Mouse (Mus musculus) layer of hippocampus, adult 9-10 months (tissue): ENCODE results near the gene Spata5.
"Not testable (repeated sequence)": the region's sequence is repeated elsewhere in the genome, so short reads cannot be mapped to it uniquely, and the experiment has no call there.

ENCODE experiments used
- DNase-seq: peaks from one replicate; pipeline ENCODE4 v3.0.0; 2022; ENCODE audit warnings: low spot score

Gene Spata5

GRCm38 (mm10) chr3:37510055-37511032 lies 90.6 kb downstream of the Spata5 start:
- DNase-seq: no peak

GRCm38 (mm10) chr3:37515485-37515884 lies 95.8 kb downstream of the Spata5 start:
- no peak for DNase-seq

DNA sequence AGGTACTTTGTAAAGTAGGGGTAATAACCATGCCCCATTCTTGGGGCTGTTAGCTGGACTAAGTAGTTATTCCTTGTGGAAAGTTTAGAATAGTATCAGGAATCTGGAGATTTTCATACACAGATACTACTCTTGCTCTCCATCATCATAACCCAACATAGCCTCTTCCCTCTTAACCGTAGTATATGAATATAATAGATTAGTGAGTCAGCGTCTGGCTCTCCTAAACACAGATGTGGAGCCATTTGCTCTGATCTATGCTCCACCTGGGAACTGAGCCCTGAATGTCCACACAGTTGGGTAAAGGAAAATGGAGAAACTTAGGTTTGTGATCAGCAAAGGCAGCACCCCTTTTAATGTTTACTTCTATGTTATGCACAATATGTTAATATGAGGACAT lies 96.7 kb downstream of the Spata5 start:
- DNase-seq: no peak

DNA sequence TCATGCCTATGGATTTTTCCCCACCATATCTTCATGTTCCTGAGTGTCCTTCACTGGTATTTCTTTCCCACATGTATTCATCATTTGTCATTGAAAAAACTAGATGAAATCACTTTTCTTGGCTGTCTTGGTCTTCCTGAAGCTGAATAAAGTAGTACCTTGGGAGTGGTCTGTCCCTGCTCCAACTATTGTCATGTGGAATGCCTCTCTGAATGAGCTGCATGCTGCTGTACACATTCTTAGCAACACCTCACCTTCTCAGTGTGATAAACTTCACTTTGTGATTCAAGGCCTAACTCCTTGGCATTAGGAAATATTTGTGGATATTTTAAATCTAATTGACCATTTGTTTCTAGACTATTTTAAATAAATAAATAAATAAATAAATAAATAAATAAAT lies 98.9 kb downstream of the Spata5 start:
- no peak for DNase-seq

DNA sequence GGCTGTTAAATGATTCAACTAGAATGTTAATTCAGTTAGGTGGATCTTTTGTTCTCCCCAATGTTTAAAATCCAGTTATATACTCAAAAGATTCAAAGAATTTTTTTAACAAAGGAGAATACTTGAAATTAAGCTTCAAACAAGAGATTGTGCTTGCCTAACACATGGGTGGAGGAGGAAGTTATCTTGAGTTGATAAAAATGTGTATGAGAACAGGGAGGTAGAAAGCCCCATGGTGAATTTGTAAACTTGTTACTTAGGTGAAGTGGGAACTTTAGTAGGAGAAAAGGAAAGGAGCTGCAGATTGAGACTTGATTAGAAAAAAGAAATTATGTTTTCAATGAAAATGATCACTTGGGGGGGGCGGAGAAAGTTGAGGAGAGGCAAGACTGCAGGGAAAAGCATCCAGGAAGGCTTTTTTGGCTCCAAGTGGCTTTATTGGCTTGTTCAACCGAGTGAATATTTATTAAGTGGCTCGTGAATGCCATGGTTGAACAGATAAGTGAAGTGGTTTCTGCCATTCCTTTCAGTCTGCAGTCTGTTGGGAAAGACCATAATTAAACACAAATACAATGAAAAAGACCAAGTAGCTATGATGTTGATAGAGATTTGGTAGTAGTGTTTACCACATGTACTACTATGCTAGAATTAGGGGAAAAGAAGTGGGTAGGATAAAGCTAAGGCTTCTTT lies 100.8 kb downstream of the Spata5 start:
- no peak for DNase-seq

DNA sequence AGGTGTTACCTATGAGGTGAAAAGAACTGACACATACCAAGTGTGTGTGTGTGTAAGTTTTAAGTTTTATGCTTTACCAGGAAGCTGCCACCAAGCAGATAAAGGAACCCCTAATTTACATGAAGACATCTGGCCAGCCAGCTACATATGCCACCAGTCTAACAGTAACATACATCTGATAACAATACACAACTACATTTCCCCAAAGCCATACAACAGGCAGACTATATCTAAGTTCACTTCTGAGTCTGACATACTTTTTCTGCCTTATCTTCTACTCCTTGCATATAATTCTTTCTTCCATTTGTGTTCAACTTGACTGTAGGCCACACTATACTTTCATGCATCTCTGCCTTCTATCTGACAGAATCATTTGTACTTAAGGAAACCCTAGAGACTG lies 112.4 kb downstream of the Spata5 start:
- DNase-seq: no peak

GRCm38 (mm10) chr3:37540701-37541100 lies 121.0 kb downstream of the Spata5 start:
- not testable (repeated sequence) for DNase-seq

DNA sequence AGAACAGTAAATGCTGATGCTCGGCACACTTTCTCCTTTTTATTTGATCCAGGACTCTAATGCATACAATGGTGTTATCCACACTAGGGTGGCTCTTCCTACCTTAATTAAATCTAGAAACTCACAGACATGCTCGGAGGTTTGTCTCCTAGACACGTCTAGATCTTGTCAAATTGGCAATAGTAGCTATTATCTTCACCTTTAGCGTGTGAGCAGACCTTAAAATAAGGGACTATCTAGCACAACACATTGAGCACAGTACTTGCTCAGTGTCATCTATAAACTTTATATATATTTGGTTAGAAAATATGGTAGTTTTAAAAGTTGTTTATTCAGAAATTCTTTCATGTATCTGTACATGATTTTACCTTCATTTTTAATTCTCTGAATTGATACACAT lies 126.7 kb downstream of the Spata5 start:
- DNase-seq: no peak

DNA sequence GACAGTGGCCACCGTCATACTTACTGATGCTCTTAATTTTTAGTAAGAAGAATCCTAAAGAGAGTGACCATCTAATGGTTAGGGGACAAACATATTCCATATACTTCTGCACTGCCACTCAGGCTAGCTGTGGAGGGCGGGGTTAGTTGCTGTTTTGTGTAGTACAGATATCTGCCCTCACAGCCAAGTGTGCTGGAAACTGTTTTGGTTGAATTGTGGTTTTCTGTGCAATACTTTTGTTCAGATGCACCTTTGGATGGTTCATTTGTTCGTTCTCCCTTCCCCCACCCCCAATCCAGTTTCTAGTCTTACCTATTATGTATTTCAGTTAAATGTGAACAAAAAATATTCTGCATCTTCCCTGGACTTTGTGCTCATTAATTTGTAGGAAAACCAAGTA lies 130.5 kb downstream of the Spata5 start:
- DNase-seq: no peak

- no peak for DNase-seq
Observed at GRCm38 (mm10) chr3:37550594-37550993, 130.9 kb downstream of the Spata5 start.

DNA sequence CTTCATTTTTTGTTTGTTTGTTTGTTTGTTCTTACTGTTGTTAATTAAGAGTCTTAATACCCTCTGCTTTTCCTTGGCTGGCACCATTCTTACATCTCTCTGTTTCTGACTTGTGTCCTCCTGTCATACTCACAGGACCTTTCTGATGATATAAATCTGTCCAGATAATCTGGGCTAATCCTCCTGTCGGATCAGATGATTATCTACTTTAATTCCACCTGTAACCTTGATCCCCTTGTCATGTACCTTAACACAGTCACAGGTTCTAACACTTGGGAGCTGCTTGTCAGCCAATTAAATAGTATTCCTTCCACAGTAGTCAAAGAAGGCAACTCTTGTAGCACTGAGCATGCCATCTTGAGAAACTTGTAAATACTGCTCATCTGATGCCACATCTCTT lies 131.8 kb downstream of the Spata5 start:
- no peak for DNase-seq

- DNase-seq: no peak
Observed at GRCm38 (mm10) chr3:37552244-37552643, 132.5 kb downstream of the Spata5 start.

- DNase-seq: no peak
Observed at GRCm38 (mm10) chr3:37553371-37554033, 133.8 kb downstream of the Spata5 start.

DNA sequence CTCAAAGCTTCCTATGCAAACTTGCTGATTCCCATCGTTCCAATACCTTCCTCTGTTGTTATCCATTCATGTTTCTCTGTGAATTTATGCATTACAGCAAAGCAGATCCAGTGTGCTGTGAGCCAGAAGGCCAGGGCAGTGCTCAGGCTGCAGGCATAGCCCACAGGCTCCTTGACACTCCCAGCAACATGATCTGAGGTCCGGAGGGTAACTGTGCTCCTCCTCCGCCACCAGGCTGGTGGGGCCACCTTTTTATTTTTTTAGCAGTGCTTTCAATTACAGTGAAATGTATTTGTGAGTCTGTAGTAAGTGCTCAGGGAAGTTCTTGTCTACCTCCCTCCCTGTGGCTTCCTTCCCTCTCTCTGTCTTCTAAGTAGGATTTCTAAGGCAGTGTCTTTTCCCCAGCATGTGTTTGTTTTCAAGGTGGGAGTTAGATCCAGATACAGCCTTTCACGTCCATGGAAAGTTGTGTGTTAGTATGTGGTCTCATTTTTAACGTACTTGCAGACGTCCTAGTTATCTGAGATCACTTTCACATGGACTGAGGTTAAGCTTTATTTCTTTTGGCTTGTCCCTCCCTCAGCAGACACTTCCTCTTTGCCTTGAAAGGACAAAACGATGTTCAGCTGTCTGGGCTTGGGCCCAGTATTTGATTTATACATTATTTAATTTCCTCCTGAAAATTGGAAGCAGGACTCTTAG lies 136.9 kb downstream of the Spata5 start:
- no peak for DNase-seq

- no peak for DNase-seq
Observed at GRCm38 (mm10) chr3:37557741-37558479, 138.2 kb downstream of the Spata5 start.

DNA sequence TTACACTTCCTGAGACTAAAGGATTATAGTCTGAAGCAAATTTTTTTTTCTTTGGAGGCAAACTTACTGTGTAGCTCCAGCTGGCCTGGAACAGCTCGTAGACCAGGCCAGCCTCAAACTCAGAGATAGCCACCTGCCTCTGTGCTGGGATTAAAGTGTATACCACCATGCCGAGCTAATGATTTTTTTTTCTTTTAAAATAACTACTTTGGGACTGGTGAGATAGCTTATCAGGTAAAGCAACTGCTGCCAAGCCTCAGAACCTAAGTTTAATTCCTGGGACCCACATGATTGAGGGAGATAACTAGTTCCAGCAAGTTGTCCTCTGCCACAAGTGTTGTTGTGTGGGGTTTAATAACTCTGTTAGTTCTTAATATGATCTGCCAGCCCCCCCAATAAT lies 139.6 kb downstream of the Spata5 start:
- no peak for DNase-seq

DNA sequence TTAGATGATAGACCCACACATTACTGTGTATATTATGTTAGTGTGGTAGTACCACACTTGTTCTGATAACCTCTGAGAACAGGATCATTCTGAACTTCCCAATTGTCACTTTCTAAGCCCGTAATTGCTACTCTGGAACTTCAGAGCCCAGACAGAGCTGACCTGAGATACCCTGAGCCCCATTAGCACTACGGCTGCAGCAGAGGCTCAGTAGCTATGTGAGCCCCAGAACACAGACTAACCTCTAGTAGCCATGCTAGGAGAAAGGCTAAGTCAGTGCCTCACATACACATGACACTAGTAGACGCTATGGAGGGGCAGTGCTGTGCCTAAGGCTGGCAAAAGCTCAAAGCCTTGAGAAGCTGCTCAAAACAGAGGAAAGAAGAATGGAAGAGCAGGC lies 141.8 kb downstream of the Spata5 start:
- DNase-seq: no peak

DNA sequence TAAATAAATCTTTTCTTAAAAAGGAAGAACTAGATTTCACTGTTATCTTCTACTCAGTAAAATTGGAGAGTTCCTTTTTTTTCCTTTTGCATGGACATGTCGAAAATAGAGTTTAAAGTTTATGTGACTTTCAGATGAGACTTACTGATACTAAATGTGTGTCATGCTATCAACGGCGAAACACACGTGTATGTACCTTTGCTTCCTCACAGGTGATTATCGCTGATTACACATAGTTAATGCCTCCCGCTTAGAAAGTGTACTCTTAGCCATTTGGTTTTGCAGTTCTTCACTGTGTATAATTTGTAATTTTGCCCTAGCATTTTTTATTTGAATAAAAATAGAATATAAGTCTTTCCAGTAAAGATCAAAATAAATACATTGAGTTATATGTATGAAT lies 146.4 kb downstream of the Spata5 start:
- DNase-seq: no peak

GRCm38 (mm10) chr3:37567505-37567904 lies 147.8 kb downstream of the Spata5 start:
- no peak for DNase-seq

DNA sequence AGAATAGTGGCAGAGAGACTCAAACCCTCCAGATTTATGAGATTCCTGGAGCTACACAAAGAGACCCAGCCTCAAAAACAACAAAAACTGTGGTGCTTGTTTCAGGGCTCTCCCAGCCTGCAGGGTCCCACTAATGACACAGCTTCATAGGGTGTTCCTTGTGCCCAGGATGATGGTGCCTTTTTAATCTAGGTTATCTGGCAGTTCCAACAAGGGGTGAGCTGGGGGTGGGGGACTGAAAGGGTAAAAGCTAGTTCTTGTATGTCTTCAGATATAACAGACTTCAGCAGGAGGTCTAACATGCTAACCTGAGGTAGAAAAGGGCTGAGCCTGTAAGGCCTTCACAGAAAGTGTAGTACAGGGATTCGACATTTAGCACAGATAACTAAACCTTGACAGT lies 149.1 kb downstream of the Spata5 start:
- DNase-seq: no peak
